Mouse (Mus musculus) heart, embryonic 10.5 days (tissue): ENCODE data around the gene Iqch. TPM values are rescaled to one million over a fixed set of nuclear protein-coding genes. Genes with fewer than 3 reads are reported as not detected.

ENCODE experiments used
- DNase-seq: peaks from one replicate; pipeline ENCODE4 v3.0.0-alpha.2; 2017; ENCODE audit warnings: low spot score
- H3K27ac ChIP-seq: fragments of 300-500 bp; sonication (generic); 2 replicates; pipeline ENCODE4 v1.5.1; 2016; ENCODE audit warnings: mild to moderate bottlenecking
- H3K27me3 ChIP-seq: fragments of 300-500 bp; sonication (generic); 2 replicates; pipeline ENCODE4 v1.6.1; 2016; ENCODE audit warnings: mild to moderate bottlenecking; ENCODE audit not compliant: poor library complexity, insufficient read depth, severe bottlenecking
- H3K36me3 ChIP-seq: fragments of 300-500 bp; sonication (generic); 2 replicates; pipeline ENCODE4 v1.6.1; 2016; ENCODE audit warnings: mild to moderate bottlenecking, moderate library complexity
- H3K4me1 ChIP-seq: fragments of 300-500 bp; sonication (generic); 2 replicates; pipeline ENCODE4 v1.6.1; 2016; ENCODE audit warnings: mild to moderate bottlenecking
- H3K4me3 ChIP-seq: fragments of 300-500 bp; sonication (generic); 2 replicates; pipeline ENCODE4 v1.5.1; 2016; ENCODE audit warnings: mild to moderate bottlenecking, moderate library complexity
- H3K9me3 ChIP-seq: fragments of 300-500 bp; sonication (generic); 2 replicates; pipeline ENCODE4 v1.6.1; 2016; ENCODE audit warnings: mild to moderate bottlenecking, moderate library complexity
- WGBS: fragments of 180-500 bp; shearing (Covaris S2); methylation state at CpG from one replicate; pipeline ENCODE4 v1.1.7; 2016; 5-methylcytosine and 5-hydroxymethylcytosine counted together
- polyA plus RNA-seq: library from polyadenylated mRNA; unstranded; fragments of >200 nt; fragmentation: Nextera tagmentation; extraction: Ambion mirVana; gene quantifications from 2 replicates; pipeline ENCODE4 v1.2.1, GENCODE M21; 2016

The Iqch gene
- polyA plus RNA-seq, 1 experiment from 2014 or later, result not detected

- Histone ChIP-seq H3K9me3 (no peaks in the 10 kb centered on the region), H3K4me1 (peaks cover 8% of the 10 kb centered on the region), H3K27ac (no peak overlapping the region), H3K36me3 (no peaks in the 10 kb centered on the region), H3K27me3 (no peaks in the 10 kb centered on the region), H3K4me3 (no peak overlapping the region)
- no peak for DNase-seq
- 93% methylated on average over 4 of the region's 4 CpGs for WGBS
Observed at GRCm38 (mm10) chr9:63493746-63494145, 108.5 kb downstream of the Iqch start.

GRCm38 (mm10) chr9:63492291-63492690 lies 110.0 kb downstream of the Iqch start:
- Histone ChIP-seq H3K27ac (no peak overlapping the region), H3K27me3 (no peaks in the 10 kb centered on the region), H3K36me3 (no peaks in the 10 kb centered on the region), H3K9me3 (no peaks in the 10 kb centered on the region), H3K4me3 (no peak overlapping the region), H3K4me1 (peaks cover 8% of the 10 kb centered on the region)
- DNase-seq, result no peak
- WGBS, result 8% methylated on average over 9 of the region's 9 CpGs

GRCm38 (mm10) chr9:63490521-63491307 lies 111.6 kb downstream of the Iqch start:
- no peak overlapping the region for H3K4me3 ChIP-seq
- H3K4me1 ChIP-seq, result peaks cover 8% of the 10 kb centered on the region
- DNase-seq, result no peak
- 79% methylated on average over 12 of the region's 12 CpGs for WGBS
- H3K27me3 ChIP-seq, result no peaks in the 10 kb centered on the region
- no peak overlapping the region for H3K27ac ChIP-seq
- H3K36me3 ChIP-seq, result no peaks in the 10 kb centered on the region
- H3K9me3 ChIP-seq, result no peaks in the 10 kb centered on the region

GRCm38 (mm10) chr9:63489156-63489555 lies 113.1 kb downstream of the Iqch start:
- Histone ChIP-seq H3K4me3 (no peak overlapping the region), H3K36me3 (no peaks in the 10 kb centered on the region), H3K4me1 (peaks cover 8% of the 10 kb centered on the region), H3K27me3 (no peaks in the 10 kb centered on the region), H3K9me3 (no peaks in the 10 kb centered on the region), H3K27ac (no peak overlapping the region)
- no peak for DNase-seq
- 68% methylated on average over 6 of the region's 6 CpGs for WGBS

- DNase-seq, result no peak
Observed at GRCm38 (mm10) chr9:63465561-63465960, 136.7 kb downstream of the Iqch start.

GRCm38 (mm10) chr9:63462296-63462695 lies 140.0 kb downstream of the Iqch start:
- H3K4me1 ChIP-seq, result no peaks in the 10 kb centered on the region; the same call in 1 of the 2 replicates
- H3K36me3 ChIP-seq, result no peaks in the 10 kb centered on the region
- H3K27ac ChIP-seq, result no peak overlapping the region
- H3K4me3 ChIP-seq, result no peak overlapping the region
- H3K9me3 ChIP-seq, result no peaks in the 10 kb centered on the region
- no peaks in the 10 kb centered on the region for H3K27me3 ChIP-seq
- no peak for DNase-seq
- 60% methylated on average over 2 of the region's 2 CpGs for WGBS

More at GRCm38 (mm10) chr9:63465561-63465960, 136.7 kb downstream of the Iqch start:
- H3K27me3 ChIP-seq, result no peaks in the 10 kb centered on the region
- H3K36me3 ChIP-seq, result no peaks in the 10 kb centered on the region
- 71% methylated on average over 3 of the region's 3 CpGs for WGBS
- H3K4me1 ChIP-seq, result no peaks in the 10 kb centered on the region; the same call in 1 of the 2 replicates
- no peak overlapping the region for H3K4me3 ChIP-seq
- H3K9me3 ChIP-seq, result no peaks in the 10 kb centered on the region
- H3K27ac ChIP-seq, result no peak overlapping the region

GRCm38 (mm10) chr9:63456401-63456800 lies 145.9 kb downstream of the Iqch start:
- Histone ChIP-seq H3K4me1 (no peaks in the 10 kb centered on the region), H3K27me3 (no peaks in the 10 kb centered on the region), H3K36me3 (no peaks in the 10 kb centered on the region), H3K27ac (no peak overlapping the region), H3K4me3 (no peak overlapping the region), H3K9me3 (no peaks in the 10 kb centered on the region)
- DNase-seq, result no peak

GRCm38 (mm10) chr9:63454341-63454740 lies 148.0 kb downstream of the Iqch start:
- DNase-seq, result no peak
- H3K27me3 ChIP-seq, result no peaks in the 10 kb centered on the region
- H3K36me3 ChIP-seq, result no peaks in the 10 kb centered on the region
- no peak overlapping the region for H3K27ac ChIP-seq
- no peaks in the 10 kb centered on the region for H3K4me1 ChIP-seq
- 80% methylated on average over 5 of the region's 5 CpGs for WGBS
- H3K4me3 ChIP-seq, result no peak overlapping the region
- H3K9me3 ChIP-seq, result no peaks in the 10 kb centered on the region

- no peaks in the 10 kb centered on the region for H3K27me3 ChIP-seq
- no peak overlapping the region for H3K27ac ChIP-seq
- no peaks in the 10 kb centered on the region for H3K4me1 ChIP-seq
- DNase-seq, result no peak
- H3K9me3 ChIP-seq, result no peaks in the 10 kb centered on the region
- 75% methylated on average over 4 of the region's 4 CpGs for WGBS
- no peaks in the 10 kb centered on the region for H3K36me3 ChIP-seq
- no peak overlapping the region for H3K4me3 ChIP-seq
Observed at GRCm38 (mm10) chr9:63450531-63451030, 151.7 kb downstream of the Iqch start.

GRCm38 (mm10) chr9:63443695-63444094 lies 158.6 kb downstream of the Iqch start:
- H3K27me3 ChIP-seq, result no peaks in the 10 kb centered on the region
- no peak for DNase-seq
- H3K9me3 ChIP-seq, result no peaks in the 10 kb centered on the region
- no peaks in the 10 kb centered on the region for H3K36me3 ChIP-seq
- WGBS, result 34% methylated on average over 6 of the region's 6 CpGs
- peak overlapping the region; percentile 29; the same call in 1 of the 2 replicates for H3K4me3 ChIP-seq
- no peak overlapping the region for H3K27ac ChIP-seq
- H3K4me1 ChIP-seq, result peaks cover 12% of the 10 kb centered on the region; the same call in 1 of the 2 replicates

GRCm38 (mm10) chr9:63430652-63431051 lies 171.6 kb downstream of the Iqch start:
- H3K9me3 ChIP-seq, result no peaks in the 10 kb centered on the region
- no peaks in the 10 kb centered on the region for H3K27me3 ChIP-seq
- 65% methylated on average over 1 of the region's 1 CpGs for WGBS

GRCm38 (mm10) chr9:63421096-63421736 lies 181.1 kb downstream of the Iqch start:
- DNase-seq, result no peak
- WGBS, result 60% methylated on average over 9 of the region's 9 CpGs

More at GRCm38 (mm10) chr9:63430652-63431051, 171.6 kb downstream of the Iqch start:
- no peak for DNase-seq
- Histone ChIP-seq H3K4me1 (no peaks in the 10 kb centered on the region), H3K4me3 (no peak overlapping the region), H3K27ac (no peak overlapping the region), H3K36me3 (no peaks in the 10 kb centered on the region)

GRCm38 (mm10) chr9:63420396-63420795 lies 181.9 kb downstream of the Iqch start:
- no peaks in the 10 kb centered on the region for H3K27me3 ChIP-seq
- no peaks in the 10 kb centered on the region for H3K36me3 ChIP-seq
- no peak overlapping the region for H3K4me3 ChIP-seq
- no peak for DNase-seq
- 65% methylated on average over 6 of the region's 6 CpGs for WGBS
- no peaks in the 10 kb centered on the region for H3K9me3 ChIP-seq
- no peak overlapping the region for H3K27ac ChIP-seq
- no peaks in the 10 kb centered on the region for H3K4me1 ChIP-seq

More at GRCm38 (mm10) chr9:63421096-63421736, 181.1 kb downstream of the Iqch start:
- Histone ChIP-seq H3K9me3 (no peaks in the 10 kb centered on the region), H3K27ac (no peak overlapping the region), H3K27me3 (no peaks in the 10 kb centered on the region), H3K4me3 (no peak overlapping the region), H3K4me1 (no peaks in the 10 kb centered on the region), H3K36me3 (no peaks in the 10 kb centered on the region)
